Mouse (Mus musculus): Measurements from ENCODE around the gene Camk1d.

DNA sequence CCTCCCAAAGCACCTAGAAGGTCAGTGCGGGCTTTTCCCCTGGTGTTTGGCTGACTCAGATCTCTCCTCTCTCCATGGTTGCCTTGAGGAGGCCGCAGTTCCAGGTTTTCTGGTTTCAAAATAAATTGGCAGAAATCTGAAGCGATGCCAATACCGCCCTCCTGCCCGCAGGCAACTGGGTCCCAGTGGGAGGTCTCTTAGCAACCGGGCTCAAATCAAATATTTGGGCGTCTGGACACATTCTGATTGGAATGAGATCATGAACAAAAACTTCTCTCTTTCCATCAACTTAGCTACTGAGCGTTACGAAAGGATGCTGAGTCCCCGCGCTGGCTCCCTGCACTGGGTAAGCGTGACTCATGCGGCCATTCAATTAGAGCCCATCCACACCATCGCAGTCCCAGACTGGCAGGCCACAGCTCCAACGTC is 16.1 kb upstream of the Camk1d start:
- TF ChIP-seq CTCF (IDR thresholded peaks at IDR 0.05; ENCODE audit: control insufficient read depth, insufficient read depth, insufficient replicate concordance, low read depth, low read length) (no peak), POLR2A (IDR thresholded peaks at IDR 0.05; ENCODE audit: control insufficient read depth, low read depth, low read length) (no peak)

Measured in testis, adult 2 months (tissue).